Mouse (Mus musculus) megakaryocyte, embryonic 14.5 days (primary cell): ENCODE measurements around the gene Nf1. TPM values are rescaled to one million over a fixed set of nuclear protein-coding genes. Genes with fewer than 3 reads are reported as not detected.

ENCODE experiments used
- H3K27me3 ChIP-seq: replicated peaks from 2 replicates; pipeline ENCODE3; 2012; ENCODE audit warnings: inconsistent platforms
- H3K36me3 ChIP-seq: replicated peaks from 2 replicates; pipeline ENCODE3; 2012; ENCODE audit warnings: low read length, inconsistent platforms, mixed read lengths
- H3K4me1 ChIP-seq: 2 replicates; pipeline ENCODE4 v1.6.1; 2012; ENCODE audit warnings: inconsistent platforms
- H3K4me3 ChIP-seq: replicated peaks from 2 replicates; pipeline ENCODE3; 2012; ENCODE audit warnings: moderate library complexity, mild to moderate bottlenecking, inconsistent platforms
- H3K9me3 ChIP-seq: 2 replicates; pipeline ENCODE4 v1.6.1; 2012; ENCODE audit warnings: inconsistent platforms
- FLI1 ChIP-seq: IDR thresholded peaks from 2 replicates; pipeline ENCODE4 v1.6.1; 2012; ENCODE audit warnings: low read length, inconsistent platforms, mixed read lengths
- GATA1 ChIP-seq: IDR thresholded peaks from 3 replicates; pipeline ENCODE4 v1.6.1; 2012; ENCODE audit warnings: mixed read lengths, low read length, inconsistent platforms, borderline replicate concordance
- polyA plus RNA-seq: library from polyadenylated mRNA; stranded (reverse); fragments of >175 nt; gene quantifications from 2 replicates; pipeline ENCODE4 v1.2.3, GENCODE M21; 2012; ENCODE audit warnings: low replicate concordance; ENCODE audit not compliant: insufficient read depth

Gene Nf1
- polyA plus RNA-seq, 1 experiment, result 4.5 TPM

GRCm38 (mm10) chr11:79305697-79306340 is 33.7 kb upstream of the Nf1 start:
- Histone ChIP-seq H3K9me3 (no peaks in the 10 kb centered on the region), H3K4me3 (peak overlapping the region; percentile 87), H3K27me3 (peaks cover 2% of the 10 kb centered on the region), H3K4me1 (peaks cover 60% of the 10 kb centered on the region), H3K36me3 (no peaks in the 10 kb centered on the region)
- TF ChIP-seq GATA1 (no peak), FLI1 (no peak)

- no peak for TF ChIP-seq GATA1
- TF ChIP-seq FLI1, result no peak
- no peaks in the 10 kb centered on the region for H3K9me3 ChIP-seq
- no peaks in the 10 kb centered on the region for H3K36me3 ChIP-seq
- H3K27me3 ChIP-seq, result peaks cover 2% of the 10 kb centered on the region
- peaks cover 58% of the 10 kb centered on the region for H3K4me1 ChIP-seq
- H3K4me3 ChIP-seq, result peak overlapping the region; percentile 87
Measured at GRCm38 (mm10) chr11:79306510-79306909, 33.0 kb upstream of the Nf1 start.

- Histone ChIP-seq H3K36me3 (no peaks in the 10 kb centered on the region), H3K27me3 (peaks cover 2% of the 10 kb centered on the region), H3K9me3 (no peaks in the 10 kb centered on the region), H3K4me1 (peaks cover 56% of the 10 kb centered on the region), H3K4me3 (peak overlapping the region; percentile 87)
- TF ChIP-seq FLI1, result no peak
- no peak for TF ChIP-seq GATA1
Measured at GRCm38 (mm10) chr11:79306996-79307395, 32.5 kb upstream of the Nf1 start.

GRCm38 (mm10) chr11:79307560-79308200 is 31.8 kb upstream of the Nf1 start:
- TF ChIP-seq GATA1, result no peak
- TF ChIP-seq FLI1, result no peak
- Histone ChIP-seq H3K4me3 (no peak overlapping the region), H3K27me3 (peaks cover 6% of the 10 kb centered on the region), H3K9me3 (no peaks in the 10 kb centered on the region), H3K36me3 (no peaks in the 10 kb centered on the region), H3K4me1 (peaks cover 56% of the 10 kb centered on the region)

GRCm38 (mm10) chr11:79310467-79310866 is 29.0 kb upstream of the Nf1 start:
- H3K36me3 ChIP-seq, result no peaks in the 10 kb centered on the region
- TF ChIP-seq GATA1, result no peak
- TF ChIP-seq FLI1, result no peak
- H3K4me1 ChIP-seq, result peaks cover 40% of the 10 kb centered on the region
- H3K4me3 ChIP-seq, result no peak overlapping the region
- H3K27me3 ChIP-seq, result peaks cover 12% of the 10 kb centered on the region
- no peaks in the 10 kb centered on the region for H3K9me3 ChIP-seq

- Histone ChIP-seq H3K9me3 (no peaks in the 10 kb centered on the region), H3K27me3 (peaks cover 57% of the 10 kb centered on the region), H3K4me1 (peaks cover 17% of the 10 kb centered on the region), H3K36me3 (no peaks in the 10 kb centered on the region), H3K4me3 (no peak overlapping the region)
- TF ChIP-seq FLI1, result no peak
- TF ChIP-seq GATA1, result no peak
Measured at GRCm38 (mm10) chr11:79316807-79317345, 22.6 kb upstream of the Nf1 start.

GRCm38 (mm10) chr11:79319807-79320206 is 19.7 kb upstream of the Nf1 start:
- no peaks in the 10 kb centered on the region for H3K36me3 ChIP-seq
- peaks cover 57% of the 10 kb centered on the region for H3K27me3 ChIP-seq
- TF ChIP-seq GATA1 (no peak), FLI1 (no peak)
- no peaks in the 10 kb centered on the region for H3K9me3 ChIP-seq
- H3K4me3 ChIP-seq, result no peak overlapping the region
- peaks cover 17% of the 10 kb centered on the region for H3K4me1 ChIP-seq

GRCm38 (mm10) chr11:79323985-79324685 is 15.4 kb upstream of the Nf1 start:
- H3K36me3 ChIP-seq, result no peaks in the 10 kb centered on the region
- H3K4me1 ChIP-seq, result peaks cover 32% of the 10 kb centered on the region
- H3K27me3 ChIP-seq, result peaks cover 30% of the 10 kb centered on the region
- H3K4me3 ChIP-seq, result no peak overlapping the region
- TF ChIP-seq GATA1 (no peak), FLI1 (no peak)
- H3K9me3 ChIP-seq, result no peaks in the 10 kb centered on the region

GRCm38 (mm10) chr11:79325663-79326062 is 13.8 kb upstream of the Nf1 start:
- no peaks in the 10 kb centered on the region for H3K9me3 ChIP-seq
- H3K4me1 ChIP-seq, result peaks cover 24% of the 10 kb centered on the region
- no peak overlapping the region for H3K4me3 ChIP-seq
- peaks cover 22% of the 10 kb centered on the region for H3K27me3 ChIP-seq
- H3K36me3 ChIP-seq, result no peaks in the 10 kb centered on the region
- TF ChIP-seq FLI1 (no peak), GATA1 (no peak)

- Histone ChIP-seq H3K4me1 (peaks cover 21% of the 10 kb centered on the region), H3K9me3 (no peaks in the 10 kb centered on the region), H3K36me3 (no peaks in the 10 kb centered on the region), H3K27me3 (peaks cover 26% of the 10 kb centered on the region), H3K4me3 (no peak overlapping the region)
- TF ChIP-seq FLI1 (no peak), GATA1 (no peak)
Measured at GRCm38 (mm10) chr11:79327106-79327505, 12.4 kb upstream of the Nf1 start.
